Mouse (Mus musculus) regulatory T cell (primary cell): ENCODE measurements around the gene Mpped1.

Source experiments
- in situ Hi-C: fragments of 300-600 bp; cut with MboI, MseI; formaldehyde crosslinking; loops from one replicate; pipeline ENCODE4 v1.15.1; 2025; ENCODE audit warnings: high pct_unique_total_duplicates

Gene Mpped1

GRCm38 (mm10) chr15:83789046-83789445, 9.8 kb downstream of the Mpped1 start:
- in situ Hi-C loops, result no loop called here

DNA sequence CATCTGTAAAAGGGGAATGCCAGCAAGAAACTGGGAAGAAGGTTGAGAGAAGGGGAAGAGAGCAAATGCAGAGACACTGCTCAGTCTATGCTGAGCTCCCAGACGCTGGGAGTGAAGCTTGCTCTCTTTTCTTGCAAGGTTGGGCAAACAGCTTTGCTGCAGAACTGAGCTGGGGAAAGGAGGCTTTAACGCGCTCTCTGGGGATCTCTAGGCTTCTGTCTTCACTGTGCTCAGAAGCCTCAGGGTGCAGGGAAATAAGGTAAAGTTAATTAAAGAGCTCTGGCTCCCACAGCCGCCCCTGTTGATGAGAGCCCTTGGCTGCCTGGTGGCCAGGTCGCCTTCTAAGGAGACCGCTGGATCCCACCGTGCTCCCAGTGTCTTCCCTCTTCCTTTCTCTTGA, 17.7 kb downstream of the Mpped1 start:
- in situ Hi-C loops, result loop anchor here (10.0 kb wide), 1 partner anchor 732 kb away; no protein-coding TSS in a partner anchor

GRCm38 (mm10) chr15:83798964-83799363, 19.7 kb downstream of the Mpped1 start:
- in situ Hi-C loops, result loop anchor here (10.0 kb wide), 1 partner anchor 734 kb away; no protein-coding TSS in a partner anchor

- in situ Hi-C loops, result no loop called here
These were observed 21.7 kb downstream of the Mpped1 start for GRCm38 (mm10) chr15:83801011-83801410.

DNA sequence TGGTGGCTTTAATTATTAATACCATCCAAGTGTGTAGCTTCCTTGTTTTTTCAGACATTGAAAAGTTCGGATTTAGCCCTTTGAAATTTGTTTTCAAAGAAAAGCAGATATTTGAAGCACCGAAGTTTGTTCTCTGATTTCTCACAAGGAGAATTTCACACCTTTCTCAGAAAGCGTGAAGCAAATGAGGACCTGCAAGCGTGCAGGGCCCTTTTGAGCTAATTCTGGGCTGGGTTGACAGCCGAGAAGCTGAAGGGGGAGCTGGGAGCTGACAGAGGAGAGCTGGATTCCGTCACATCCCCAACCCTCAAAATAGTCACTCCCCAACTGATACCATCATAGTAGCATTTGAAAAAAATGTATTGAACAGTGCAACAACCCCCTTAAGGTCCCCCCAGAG, 34.8 kb downstream of the Mpped1 start:
- in situ Hi-C loops, result no loop called here

GRCm38 (mm10) chr15:83828011-83828410, 48.7 kb downstream of the Mpped1 start:
- in situ Hi-C loops, result no loop called here

GRCm38 (mm10) chr15:83829226-83829625, 50.0 kb downstream of the Mpped1 start:
- in situ Hi-C loops, result no loop called here

- in situ Hi-C loops, result no loop called here
These were observed 53.0 kb downstream of the Mpped1 start for GRCm38 (mm10) chr15:83832265-83832664.

- in situ Hi-C loops, result no loop called here
These were observed 61.9 kb downstream of the Mpped1 start for GRCm38 (mm10) chr15:83840950-83841719.

- in situ Hi-C loops, result no loop called here
These were observed 63.2 kb downstream of the Mpped1 start for GRCm38 (mm10) chr15:83842419-83842818.

GRCm38 (mm10) chr15:83842915-83843789, 63.9 kb downstream of the Mpped1 start:
- in situ Hi-C loops, result no loop called here

GRCm38 (mm10) chr15:83845734-83846133, 66.5 kb downstream of the Mpped1 start:
- in situ Hi-C loops, result no loop called here

DNA sequence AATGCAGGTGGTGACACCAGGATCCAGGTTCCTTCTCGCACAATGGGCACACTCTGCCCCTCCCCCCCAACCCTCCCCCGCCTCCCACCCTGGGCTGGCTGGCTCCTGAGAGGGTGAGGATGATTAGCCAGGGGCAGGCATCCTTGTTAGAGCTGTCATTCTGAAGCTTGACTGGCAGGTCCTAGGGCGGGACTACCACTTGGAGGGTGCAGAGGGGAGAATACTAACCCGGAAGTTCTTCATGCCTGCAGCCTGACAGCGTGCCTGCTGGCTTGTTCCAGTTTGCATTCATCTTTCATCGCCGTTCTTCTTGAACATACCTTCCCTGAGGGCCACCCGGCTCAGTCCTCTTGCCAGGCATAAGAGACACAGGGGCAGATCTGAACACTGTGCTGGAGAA, 67.3 kb downstream of the Mpped1 start:
- in situ Hi-C loops, result no loop called here

DNA sequence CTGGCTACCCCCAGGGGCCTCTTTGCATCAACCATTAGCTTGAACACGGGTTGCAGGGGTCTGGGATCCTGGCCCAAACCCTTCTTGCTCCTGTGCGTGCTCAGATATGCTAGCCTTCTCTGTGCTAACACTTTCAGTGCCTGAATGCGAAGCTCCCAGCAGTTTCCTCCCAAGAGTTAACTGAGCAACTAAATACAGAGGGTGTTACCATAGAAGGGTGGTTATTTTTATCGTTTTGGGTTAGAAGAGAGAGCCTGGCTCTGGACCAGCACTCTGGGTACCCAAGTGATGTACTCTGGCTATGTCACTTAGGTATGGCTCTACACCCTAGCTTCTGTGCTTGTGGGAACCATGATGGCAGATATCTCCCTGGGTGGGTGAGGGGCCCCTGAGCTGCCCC, 68.2 kb downstream of the Mpped1 start:
- in situ Hi-C loops, result no loop called here

- in situ Hi-C loops, result no loop called here
These were observed 68.9 kb downstream of the Mpped1 start for GRCm38 (mm10) chr15:83848193-83848592.

- in situ Hi-C loops, result no loop called here
These were observed 74.1 kb downstream of the Mpped1 start for GRCm38 (mm10) chr15:83853400-83853811.

- in situ Hi-C loops, result no loop called here
These were observed 77.9 kb downstream of the Mpped1 start for GRCm38 (mm10) chr15:83857129-83857528.

DNA sequence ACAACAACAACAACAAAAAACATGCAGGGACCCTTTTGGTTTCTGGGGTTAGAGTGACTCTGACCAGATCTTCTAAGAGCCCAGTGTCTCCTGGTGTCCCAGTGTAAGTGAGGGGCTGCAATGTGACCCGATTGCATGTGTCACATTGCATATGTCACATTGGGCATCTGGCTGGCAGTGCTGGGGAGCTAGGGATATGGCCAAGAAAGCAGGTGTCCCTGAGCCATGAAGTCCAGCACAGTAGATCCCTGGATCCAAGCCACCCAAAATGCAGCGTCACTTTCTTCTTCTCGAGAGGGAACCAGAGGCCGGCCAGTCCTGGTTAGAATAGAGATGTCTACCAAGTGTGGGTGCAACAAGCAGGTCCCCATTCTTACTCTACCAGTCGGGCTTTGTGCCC, 86.4 kb downstream of the Mpped1 start:
- in situ Hi-C loops, result no loop called here

DNA sequence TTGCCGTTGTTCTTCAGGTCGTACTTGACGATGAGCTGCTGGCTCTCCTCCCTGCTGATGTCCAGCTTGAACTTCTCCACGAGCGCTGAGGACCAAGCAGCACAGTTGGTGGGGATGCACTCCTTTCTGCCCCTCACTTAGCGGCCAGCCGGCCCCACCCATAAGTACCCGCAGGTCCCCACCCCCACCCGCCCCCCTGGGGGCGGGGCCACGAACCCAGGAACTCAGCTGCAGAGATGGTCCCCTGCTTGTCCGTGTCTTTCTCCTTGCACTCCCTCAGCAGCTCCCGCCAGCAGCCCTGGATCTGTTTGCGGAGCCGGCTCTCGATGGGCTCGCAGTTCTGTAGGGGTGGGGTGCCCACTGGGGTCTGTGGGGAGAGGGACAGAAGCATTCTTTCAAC, 91.7 kb downstream of the Mpped1 start:
- in situ Hi-C loops, result no loop called here

DNA sequence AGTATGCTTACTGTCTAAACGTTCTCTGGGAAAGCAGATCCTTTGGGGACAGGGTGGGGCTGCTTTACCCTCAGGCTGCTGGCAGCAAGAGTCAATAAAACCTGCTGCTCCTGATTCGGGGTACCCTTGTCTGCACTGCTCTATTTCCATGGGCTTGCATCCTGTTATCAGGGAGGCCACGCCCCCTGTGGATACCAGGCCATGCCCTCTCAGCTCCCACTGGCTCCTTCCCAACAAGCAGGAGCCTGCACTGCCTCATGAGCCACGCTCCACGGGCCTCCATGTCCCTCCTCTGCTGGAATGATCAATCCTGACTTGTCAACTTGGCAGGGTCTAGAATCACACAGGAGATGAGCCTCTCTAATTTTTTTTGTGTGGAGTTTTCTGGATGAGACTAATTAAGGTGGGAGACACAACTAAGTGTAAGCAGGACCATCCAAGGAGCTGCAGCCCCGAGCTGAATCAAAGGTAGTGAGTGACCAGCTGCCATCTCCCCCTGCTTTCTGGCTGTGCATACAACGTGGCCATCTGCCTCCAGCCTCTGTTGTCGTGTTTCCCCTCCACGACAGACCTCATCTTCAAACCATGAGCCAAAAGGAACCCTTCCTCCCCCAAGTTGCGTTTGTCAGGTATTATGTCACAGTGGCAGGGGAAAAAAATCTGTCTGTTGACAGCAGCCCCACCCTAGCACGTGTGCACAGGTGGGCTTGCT, 98.0 kb downstream of the Mpped1 start:
- in situ Hi-C loops, result no loop called here

DNA sequence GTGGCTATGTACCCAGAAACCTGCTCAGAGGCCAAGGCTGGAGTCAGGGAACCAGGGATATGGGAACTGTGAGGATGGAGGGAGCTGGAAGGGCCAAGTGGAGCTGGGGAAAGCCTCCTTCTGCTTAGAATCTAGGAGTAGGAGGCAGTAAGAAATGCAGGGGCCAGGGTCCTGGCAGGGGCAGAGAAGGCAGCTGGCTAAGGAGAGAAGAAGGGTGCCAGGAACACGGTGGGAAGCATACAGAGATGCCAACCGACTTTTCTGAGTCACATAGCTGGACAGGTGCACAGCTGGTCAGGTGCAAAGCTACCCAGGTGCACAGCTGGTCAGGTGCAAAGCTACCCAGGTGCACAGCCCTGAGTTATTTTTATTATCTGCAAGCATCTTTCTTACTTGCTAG, 98.6 kb downstream of the Mpped1 start:
- in situ Hi-C loops, result no loop called here

DNA sequence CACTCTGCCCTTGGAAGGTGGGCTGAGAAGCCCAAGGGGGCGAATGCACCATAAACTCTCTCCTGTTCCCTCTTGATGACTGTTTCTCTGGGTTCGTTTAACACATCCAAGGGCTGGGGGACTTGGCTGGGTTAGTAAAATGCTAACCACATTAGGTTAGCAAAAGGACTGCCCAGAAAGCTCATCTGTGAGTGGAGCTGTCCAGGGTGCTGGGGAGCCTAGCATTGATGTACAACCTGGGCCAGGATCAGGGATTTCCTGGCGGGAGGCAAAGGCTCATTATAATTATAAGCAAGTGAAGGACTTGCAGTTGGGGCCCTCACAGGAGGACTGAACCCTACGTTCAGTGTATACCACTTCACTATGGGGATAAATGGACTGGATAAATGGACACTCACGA, 100.6 kb downstream of the Mpped1 start:
- in situ Hi-C loops, result no loop called here
